Mouse (Mus musculus): ENCODE data around the gene Vasp. TPM values are rescaled to one million over a fixed set of nuclear protein-coding genes. Genes with fewer than 3 reads are reported as not detected.

Vasp gene
- polyA plus RNA-seq (2012; ENCODE audit: insufficient read depth, insufficient read length, missing spikeins), result 178 and 187 TPM in 2 replicates

GRCm38 (mm10) chr7:19271238-19272172 lies at the start of gene Vasp:
TSS of gene Vasp (minus strand) at chr7:19271817.
- Histone ChIP-seq H3K27ac (ENCODE audit: insufficient read depth, low read depth, low read length) (peak within 1 kb of the TSS; percentile 87), H3K4me3 (ENCODE audit: insufficient read depth, low read length) (peak within 1 kb of the TSS; percentile 94), H3K4me1 (ENCODE audit: control insufficient read depth, insufficient read depth, low read length) (peaks cover 28% of the 10 kb centered on the region)
- no peak for TF ChIP-seq CTCF (IDR thresholded peaks at IDR 0.05; ENCODE audit: low read depth, low read length)
- no peak for TF ChIP-seq POLR2A (IDR thresholded peaks at IDR 0.05; ENCODE audit: borderline replicate concordance, low read depth, low read length)

- TF ChIP-seq POLR2A (IDR thresholded peaks at IDR 0.05; ENCODE audit: borderline replicate concordance, low read depth, low read length), result no peak
- no peak for TF ChIP-seq CTCF (IDR thresholded peaks at IDR 0.05; ENCODE audit: low read depth, low read length)
- Histone ChIP-seq H3K4me1 (ENCODE audit: control insufficient read depth, insufficient read depth, low read length) (peaks cover 46% of the 10 kb centered on the region), H3K27ac (ENCODE audit: insufficient read depth, low read depth, low read length) (no peak overlapping the region), H3K4me3 (ENCODE audit: insufficient read depth, low read length) (no peak overlapping the region)
Observed at GRCm38 (mm10) chr7:19320637-19321036, 49.0 kb upstream of the Vasp start.

- TF ChIP-seq CTCF (IDR thresholded peaks at IDR 0.05; ENCODE audit: low read depth, low read length) (no peak), POLR2A (IDR thresholded peaks at IDR 0.05; ENCODE audit: borderline replicate concordance, low read depth, low read length) (no peak)
- Histone ChIP-seq H3K27ac (ENCODE audit: insufficient read depth, low read depth, low read length) (no peak overlapping the region), H3K4me3 (ENCODE audit: insufficient read depth, low read length) (peak overlapping the region; percentile 50), H3K4me1 (ENCODE audit: control insufficient read depth, insufficient read depth, low read length) (peaks cover 49% of the 10 kb centered on the region)
Observed at GRCm38 (mm10) chr7:19319906-19320305, 48.3 kb upstream of the Vasp start.

GRCm38 (mm10) chr7:19319458-19319857 lies 47.8 kb upstream of the Vasp start:
- TF ChIP-seq POLR2A (IDR thresholded peaks at IDR 0.05; ENCODE audit: borderline replicate concordance, low read depth, low read length), result no peak
- TF ChIP-seq CTCF (IDR thresholded peaks at IDR 0.05; ENCODE audit: low read depth, low read length), result no peak
- Histone ChIP-seq H3K4me1 (ENCODE audit: control insufficient read depth, insufficient read depth, low read length) (peaks cover 49% of the 10 kb centered on the region), H3K4me3 (ENCODE audit: insufficient read depth, low read length) (peak overlapping the region; percentile 50), H3K27ac (ENCODE audit: insufficient read depth, low read depth, low read length) (no peak overlapping the region)

- Histone ChIP-seq H3K4me1 (ENCODE audit: control insufficient read depth, insufficient read depth, low read length) (peaks cover 49% of the 10 kb centered on the region), H3K4me3 (ENCODE audit: insufficient read depth, low read length) (peak overlapping the region; percentile 34; the same call in 1 of the 2 replicates), H3K27ac (ENCODE audit: insufficient read depth, low read depth, low read length) (peak overlapping the region; percentile 71)
- TF ChIP-seq POLR2A (IDR thresholded peaks at IDR 0.05; ENCODE audit: borderline replicate concordance, low read depth, low read length) (no peak), CTCF (IDR thresholded peaks at IDR 0.05; ENCODE audit: low read depth, low read length) (no peak)
Observed at GRCm38 (mm10) chr7:19318676-19319075, 47.1 kb upstream of the Vasp start.

GRCm38 (mm10) chr7:19318201-19318600 lies 46.6 kb upstream of the Vasp start:
- peak overlapping the region; percentile 34; the same call in 1 of the 2 replicates for H3K4me3 ChIP-seq (ENCODE audit: insufficient read depth, low read length)
- H3K4me1 ChIP-seq (ENCODE audit: control insufficient read depth, insufficient read depth, low read length), result peaks cover 49% of the 10 kb centered on the region
- TF ChIP-seq POLR2A (IDR thresholded peaks at IDR 0.05; ENCODE audit: borderline replicate concordance, low read depth, low read length) (no peak), CTCF (IDR thresholded peaks at IDR 0.05; ENCODE audit: low read depth, low read length) (no peak)
- H3K27ac ChIP-seq (ENCODE audit: insufficient read depth, low read depth, low read length), result peak overlapping the region; percentile 71

- Histone ChIP-seq H3K27ac (ENCODE audit: insufficient read depth, low read depth, low read length) (peak overlapping the region; percentile 72), H3K4me1 (ENCODE audit: control insufficient read depth, insufficient read depth, low read length) (peaks cover 48% of the 10 kb centered on the region), H3K4me3 (ENCODE audit: insufficient read depth, low read length) (peak overlapping the region; percentile 24)
- TF ChIP-seq POLR2A (IDR thresholded peaks at IDR 0.05; ENCODE audit: borderline replicate concordance, low read depth, low read length) (no peak), CTCF (IDR thresholded peaks at IDR 0.05; ENCODE audit: low read depth, low read length) (no peak)
Observed at GRCm38 (mm10) chr7:19316451-19317161, 45.0 kb upstream of the Vasp start.

GRCm38 (mm10) chr7:19314033-19314432 lies 42.4 kb upstream of the Vasp start:
- no peak overlapping the region for H3K4me3 ChIP-seq (ENCODE audit: insufficient read depth, low read length)
- no peak for TF ChIP-seq CTCF (IDR thresholded peaks at IDR 0.05; ENCODE audit: low read depth, low read length)
- peaks cover 35% of the 10 kb centered on the region for H3K4me1 ChIP-seq (ENCODE audit: control insufficient read depth, insufficient read depth, low read length)
- H3K27ac ChIP-seq (ENCODE audit: insufficient read depth, low read depth, low read length), result no peak overlapping the region

GRCm38 (mm10) chr7:19311991-19312390 lies 40.4 kb upstream of the Vasp start:
- Histone ChIP-seq H3K27ac (ENCODE audit: insufficient read depth, low read depth, low read length) (no peak overlapping the region), H3K4me3 (ENCODE audit: insufficient read depth, low read length) (no peak overlapping the region), H3K4me1 (ENCODE audit: control insufficient read depth, insufficient read depth, low read length) (peaks cover 18% of the 10 kb centered on the region)
- TF ChIP-seq CTCF (IDR thresholded peaks at IDR 0.05; ENCODE audit: low read depth, low read length) (no peak), POLR2A (IDR thresholded peaks at IDR 0.05; ENCODE audit: borderline replicate concordance, low read depth, low read length) (no peak)

Measured in bone marrow macrophage, adult 2 months (primary cell).